Mouse (Mus musculus) liver, embryonic 14.5 days (tissue): ENCODE results near the gene Acot1.

Experiments
- CTCF ChIP-seq: IDR thresholded peaks from 2 replicates; pipeline ENCODE4 v1.5.1; 2016; ENCODE audit warnings: antibody characterized with exemption, low read depth, control low read depth
- EP300 ChIP-seq: IDR thresholded peaks from 2 replicates; pipeline ENCODE4 v1.6.1; 2016; ENCODE audit warnings: antibody characterized with exemption, low read depth

DNA sequence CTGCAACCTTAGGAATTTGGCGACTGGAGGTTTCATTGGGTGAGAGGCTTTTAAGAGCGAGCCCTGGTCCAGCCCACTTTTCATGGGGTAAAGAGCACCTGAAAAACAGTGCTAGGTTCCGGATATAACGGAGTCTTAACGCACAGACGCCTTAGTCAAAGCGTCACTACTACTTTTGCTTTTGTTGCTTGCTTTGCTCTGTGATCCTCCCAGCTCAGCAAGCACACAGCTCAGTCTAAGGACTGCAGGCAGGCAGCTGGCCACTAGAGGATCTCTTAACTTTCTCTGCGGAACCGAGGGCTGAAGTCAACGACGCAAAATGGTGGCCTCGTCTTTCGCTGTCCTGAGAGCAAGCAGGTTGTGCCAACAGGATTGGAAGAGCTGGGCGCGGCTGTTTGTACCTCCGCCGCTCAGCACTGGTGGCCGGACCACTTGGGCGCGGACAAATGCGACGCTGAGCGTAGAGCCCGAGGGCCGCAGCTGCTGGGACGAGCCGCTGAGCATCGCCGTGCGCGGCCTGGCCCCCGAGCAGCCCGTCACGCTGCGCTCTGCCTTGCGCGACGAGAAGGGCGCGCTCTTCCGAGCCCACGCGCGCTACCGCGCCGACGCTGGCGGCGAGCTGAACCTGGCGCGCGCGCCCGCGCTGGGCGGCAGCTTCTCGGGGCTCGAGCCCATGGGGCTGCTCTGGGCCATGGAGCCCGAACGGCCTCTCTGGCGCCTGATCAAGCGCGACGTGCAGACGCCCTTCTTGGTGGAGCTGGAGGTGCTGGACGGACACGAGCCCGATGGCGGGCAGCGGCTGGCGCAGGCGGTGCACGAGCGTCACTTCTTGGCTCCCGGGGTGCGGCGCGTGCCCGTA, 21.5 kb upstream of the Acot1 start, which contains the start of gene Acot2:
- TF ChIP-seq EP300 (no peak), CTCF (peak; percentile 66)
